8 mouse cellular contexts compared by ENCODE assay signal in genomic region chr11:58331546-58331945, GRCm38 (mm10). TPM values are rescaled to one million over a fixed set of nuclear protein-coding genes. Genes with fewer than 3 reads are reported as not detected.
A peak's percentile ranks its signal among the peaks of the same experiment; 100 is the strongest.
DNase-seq lines count a peak whose midpoint lies in the region; ATAC-seq lines count a peak whose summit lies in the region.

No protein-coding gene starts in this region.

- no peak for DNase-seq in kidney, postnatal 4 days
- DNase-seq in embryonic facial prominence, embryonic 10.5 days (ENCODE audit: low spot score) = no peak
- no peak for DNase-seq in hindbrain, embryonic 14.5 days (ENCODE audit: low spot score)
- DNase-seq in right cerebral cortex, postnatal 14 days = no peak
- no peak for DNase-seq in left cerebral cortex, adult 18-20 months (ENCODE audit: low spot score in 2 of 2)
- no peak for DNase-seq in embryo, embryonic 9.5 days (ENCODE audit: extremely low spot score)

- peak overlapping the region; percentile 89 for H3K4me2 ChIP-seq in kidney, embryonic 16.5 days (replicated peaks; ENCODE audit: low read depth, low read length)
- H3K4me2 ChIP-seq in hindbrain, embryonic 14.5 days (replicated peaks) = peak overlapping the region; percentile 74
- H3K4me2 ChIP-seq in midbrain, embryonic 15.5 days = peak overlapping the region; percentile 93

- no peaks in the 10 kb centered on the region for H3K27me3 ChIP-seq in kidney, embryonic 16.5 days (ENCODE audit: insufficient read depth, low read length)
- H3K27me3 ChIP-seq in embryonic facial prominence, embryonic 10.5 days (replicated peaks; ENCODE audit: low read depth, poor library complexity, severe bottlenecking) = no peaks in the 10 kb centered on the region
- H3K27me3 ChIP-seq in hindbrain, embryonic 14.5 days (ENCODE audit: control insufficient read depth, insufficient read depth, low read length) = no peaks in the 10 kb centered on the region
- H3K27me3 ChIP-seq in midbrain, embryonic 15.5 days (replicated peaks) = no peaks in the 10 kb centered on the region

- peaks cover 20% of the 10 kb centered on the region for H3K36me3 ChIP-seq in kidney, embryonic 16.5 days (ENCODE audit: insufficient read depth, low read length)
- peaks cover 64% of the 10 kb centered on the region for H3K36me3 ChIP-seq in embryonic facial prominence, embryonic 10.5 days (replicated peaks)
- H3K36me3 ChIP-seq in hindbrain, embryonic 14.5 days (replicated peaks; ENCODE audit: control insufficient read depth, insufficient read depth) = peaks cover 51% of the 10 kb centered on the region
- H3K36me3 ChIP-seq in midbrain, embryonic 15.5 days (replicated peaks) = peaks cover 4% of the 10 kb centered on the region; the same call in 1 of the 2 replicates

- peaks cover 6% of the 10 kb centered on the region; the same call in 1 of the 2 replicates for H3K9me3 ChIP-seq in kidney, embryonic 16.5 days (ENCODE audit: low read length)
- H3K9me3 ChIP-seq in embryonic facial prominence, embryonic 10.5 days = 0 out of 2 replicates have a peak, but pooled peaks cover 4% of the 10 kb centered on the region
- peaks cover 3% of the 10 kb centered on the region; the same call in 1 of the 2 replicates for H3K9me3 ChIP-seq in hindbrain, embryonic 14.5 days (ENCODE audit: control insufficient read depth, low read length)
- no peaks in the 10 kb centered on the region for H3K9me3 ChIP-seq in midbrain, embryonic 15.5 days

- no peak for ATAC-seq in kidney, embryonic 16.5 days (ENCODE audit: low FRiP score, low TSS enrichment)
- ATAC-seq in hindbrain, embryonic 14.5 days (ENCODE audit: low FRiP score) = no peak
- no peak for ATAC-seq in midbrain, embryonic 15.5 days (replicated peaks)

- H3K27ac ChIP-seq in kidney, embryonic 16.5 days (ENCODE audit: low read length) = no peak overlapping the region
- H3K27ac ChIP-seq in embryonic facial prominence, embryonic 10.5 days (replicated peaks) = no peak overlapping the region
- H3K27ac ChIP-seq in hindbrain, embryonic 14.5 days = no peak overlapping the region
- no peak overlapping the region for H3K27ac ChIP-seq in midbrain, embryonic 15.5 days

- peaks cover 32% of the 10 kb centered on the region for H3K4me1 ChIP-seq in kidney, embryonic 16.5 days (ENCODE audit: insufficient read depth, low read length)
- peaks cover 32% of the 10 kb centered on the region for H3K4me1 ChIP-seq in embryonic facial prominence, embryonic 10.5 days
- H3K4me1 ChIP-seq in hindbrain, embryonic 14.5 days (replicated peaks; ENCODE audit: control insufficient read depth, insufficient read depth, low read length) = peaks cover 32% of the 10 kb centered on the region
- peaks cover 42% of the 10 kb centered on the region for H3K4me1 ChIP-seq in midbrain, embryonic 15.5 days

- H3K9ac ChIP-seq in kidney, embryonic 16.5 days (replicated peaks; ENCODE audit: low read length) = peak overlapping the region; percentile 88
- peak overlapping the region; percentile 81 for H3K9ac ChIP-seq in hindbrain, embryonic 14.5 days
- peak overlapping the region; percentile 88 for H3K9ac ChIP-seq in midbrain, embryonic 15.5 days

- peak overlapping the region; percentile 93 for H3K4me3 ChIP-seq in kidney, embryonic 16.5 days (ENCODE audit: low read length)
- peak overlapping the region; percentile 91 for H3K4me3 ChIP-seq in embryonic facial prominence, embryonic 10.5 days
- H3K4me3 ChIP-seq in hindbrain, embryonic 14.5 days (replicated peaks; ENCODE audit: low read length) = peak overlapping the region; percentile 56
- peak overlapping the region; percentile 66 for H3K4me3 ChIP-seq in midbrain, embryonic 15.5 days

- WGBS in kidney, embryonic 16.5 days = 85% methylated on average over 6 of the region's 6 CpGs
- 85% methylated on average over 6 of the region's 6 CpGs for WGBS in embryonic facial prominence, embryonic 10.5 days
- 88% methylated on average over 6 of the region's 6 CpGs for WGBS in hindbrain, embryonic 14.5 days
- WGBS in midbrain, embryonic 15.5 days = 91% methylated on average over 6 of the region's 6 CpGs

RNA-seq across cellular contexts. Expression of gene Sh3bp5l, which starts 1.0 kb away (rescaled TPM):
- 41.2 and 41.8 TPM in 2 replicates for polyA plus RNA-seq in kidney, embryonic 16.5 days (2015; fragmentation: Nextera tagmentation; extraction: Ambion mirVana)
- 40.7 and 44.3 TPM in 2 replicates for polyA plus RNA-seq in embryonic facial prominence, embryonic 10.5 days (2016; fragmentation: Nextera tagmentation; extraction: Ambion mirVana)
- 34.3 and 36.5 TPM in 2 replicates for polyA plus RNA-seq in hindbrain, embryonic 14.5 days (2014; fragmentation: Nextera tagmentation; extraction: Ambion mirVana)
- 53.4 and 55.8 TPM in 2 replicates for polyA plus RNA-seq in midbrain, embryonic 15.5 days (2015; fragmentation: Nextera tagmentation; extraction: Ambion mirVana)
- total RNA-seq in left cerebral cortex, adult 18-20 months (2021) = 10 to 100 TPM; 50.1 to 53.7 TPM

RNA-seq across cellular contexts. Expression of gene Zfp672, which starts 1.4 kb away (rescaled TPM):
- polyA plus RNA-seq in kidney, embryonic 16.5 days (2015; fragmentation: Nextera tagmentation; extraction: Ambion mirVana) = 40.9 and 43.8 TPM in 2 replicates
- 24.7 and 27.1 TPM in 2 replicates for polyA plus RNA-seq in embryonic facial prominence, embryonic 10.5 days (2016; fragmentation: Nextera tagmentation; extraction: Ambion mirVana)
- polyA plus RNA-seq in hindbrain, embryonic 14.5 days (2014; fragmentation: Nextera tagmentation; extraction: Ambion mirVana) = 38.3 and 44.3 TPM in 2 replicates
- 40.6 and 42.7 TPM in 2 replicates for polyA plus RNA-seq in midbrain, embryonic 15.5 days (2015; fragmentation: Nextera tagmentation; extraction: Ambion mirVana)
- total RNA-seq in left cerebral cortex, adult 18-20 months (2021) = 10 to 100 TPM; 39.4 to 45.1 TPM

RNA-seq across cellular contexts. Expression of gene Zfp692, which starts 24.7 kb away (rescaled TPM):
- polyA plus RNA-seq in kidney, embryonic 16.5 days (2015; fragmentation: Nextera tagmentation; extraction: Ambion mirVana) = 30.1 and 33.3 TPM in 2 replicates
- polyA plus RNA-seq in embryonic facial prominence, embryonic 10.5 days (2016; fragmentation: Nextera tagmentation; extraction: Ambion mirVana) = 27.7 and 29.7 TPM in 2 replicates
- polyA plus RNA-seq in hindbrain, embryonic 14.5 days (2014; fragmentation: Nextera tagmentation; extraction: Ambion mirVana) = 13.5 and 16.2 TPM in 2 replicates
- 30.5 and 32.5 TPM in 2 replicates for polyA plus RNA-seq in midbrain, embryonic 15.5 days (2015; fragmentation: Nextera tagmentation; extraction: Ambion mirVana)
- total RNA-seq in left cerebral cortex, adult 18-20 months (2021) = 10 to 100 TPM; 25.4 to 28.9 TPM

RNA-seq across cellular contexts. Expression of gene Lypd8, which starts 47.3 kb away (rescaled TPM):
- 0.21 and 0.27 TPM in 2 replicates for polyA plus RNA-seq in kidney, embryonic 16.5 days (2015; fragmentation: Nextera tagmentation; extraction: Ambion mirVana)
- polyA plus RNA-seq in embryonic facial prominence, embryonic 10.5 days (2016; fragmentation: Nextera tagmentation; extraction: Ambion mirVana) = not detected in 2 replicates
- not detected in 2 replicates for polyA plus RNA-seq in hindbrain, embryonic 14.5 days (2014; fragmentation: Nextera tagmentation; extraction: Ambion mirVana)
- polyA plus RNA-seq in midbrain, embryonic 15.5 days (2015; fragmentation: Nextera tagmentation; extraction: Ambion mirVana) = 0.31 TPM in 1 of 2 replicates, not detected in the other
- not detected for total RNA-seq in left cerebral cortex, adult 18-20 months (2021)

RNA-seq across cellular contexts. Expression of gene 4930438A08Rik, which starts 56.9 kb away (rescaled TPM):
- not detected in 2 replicates for polyA plus RNA-seq in kidney, embryonic 16.5 days (2015; fragmentation: Nextera tagmentation; extraction: Ambion mirVana)
- 0.06 TPM in 1 of 2 replicates, not detected in the other for polyA plus RNA-seq in embryonic facial prominence, embryonic 10.5 days (2016; fragmentation: Nextera tagmentation; extraction: Ambion mirVana)
- polyA plus RNA-seq in hindbrain, embryonic 14.5 days (2014; fragmentation: Nextera tagmentation; extraction: Ambion mirVana) = not detected in 2 replicates
- not detected in 2 replicates for polyA plus RNA-seq in midbrain, embryonic 15.5 days (2015; fragmentation: Nextera tagmentation; extraction: Ambion mirVana)
- total RNA-seq in left cerebral cortex, adult 18-20 months (2021) = not detected
